Mouse (Mus musculus) MEL (cell line): ENCODE data around the gene Garnl3. TPM values are rescaled to one million over a fixed set of nuclear protein-coding genes. Genes with fewer than 3 reads are reported as not detected.

ENCODE experiments used
- DNase-seq: peaks from one replicate; pipeline ENCODE4 v3.0.0; 2011; ENCODE audit warnings: low read depth, low spot score
- H3K27ac ChIP-seq: 2 replicates; pipeline ENCODE4 v1.5.1; 2012; ENCODE audit warnings: low read depth, mild to moderate bottlenecking, control low read depth, low read length, moderate library complexity; ENCODE audit not compliant: control insufficient read depth
- H3K27me3 ChIP-seq, 2 experiments: fragments of 150-350 bp in 1 of 2; sonication (generic) in 1 of 2; 2 replicates each; pipeline ENCODE4 v1.6.1; 2012; ENCODE audit warnings: low read length in 2 of 2, mild to moderate bottlenecking in 2 of 2, improper control_type of control experiment in 1 of 2, moderate library complexity in 1 of 2; ENCODE audit not compliant: insufficient read depth in 2 of 2, control insufficient read depth in 1 of 2
- H3K36me3 ChIP-seq, 2 experiments: 2 replicates each; pipeline ENCODE4 v1.6.1; 2012 to 2014; ENCODE audit warnings: low read length in 2 of 2, improper control_type of control experiment in 1 of 2, inconsistent platforms in 1 of 2, mild to moderate bottlenecking in 1 of 2; ENCODE audit not compliant: insufficient read depth in 2 of 2, control insufficient read depth in 1 of 2
- H3K4me1 ChIP-seq, 2 experiments: fragments of 150-350 bp in 1 of 2; sonication (generic) in 1 of 2; 2 replicates each; pipeline ENCODE4 v1.6.1; 2012; ENCODE audit warnings: low read length in 2 of 2, improper control_type of control experiment in 1 of 2, mild to moderate bottlenecking in 1 of 2; ENCODE audit not compliant: insufficient read depth in 2 of 2, control insufficient read depth in 1 of 2
- H3K4me3 ChIP-seq, 2 experiments: fragments of 150-350 bp in 1 of 2; sonication (generic) in 1 of 2; 2 replicates each; pipeline ENCODE4 v1.5.1; 2012; ENCODE audit warnings: low read depth in 2 of 2, low read length in 2 of 2, mild to moderate bottlenecking in 2 of 2, moderate library complexity in 2 of 2, control low read depth in 1 of 2, improper control_type of control experiment in 1 of 2; ENCODE audit not compliant: control insufficient read depth in 1 of 2, insufficient read depth in 1 of 2
- H3K79me2 ChIP-seq: 2 replicates; pipeline ENCODE4 v1.6.1; 2012; ENCODE audit warnings: mild to moderate bottlenecking, low read length, moderate library complexity; ENCODE audit not compliant: control insufficient read depth, poor library complexity, insufficient read depth
- H3K9ac ChIP-seq: 2 replicates; pipeline ENCODE4 v1.6.1; 2012; ENCODE audit warnings: low read depth, mild to moderate bottlenecking, control low read depth, low read length, moderate library complexity; ENCODE audit not compliant: control insufficient read depth, poor library complexity, severe bottlenecking
- H3K9me3 ChIP-seq: fragments of 150-350 bp; sonication (generic); replicated peaks from 2 replicates; pipeline ENCODE4 v1.6.1; 2012; ENCODE audit warnings: mild to moderate bottlenecking, low read length, improper control_type of control experiment, moderate library complexity; ENCODE audit not compliant: insufficient read depth
- BHLHE40 ChIP-seq: IDR thresholded peaks from 2 replicates; pipeline ENCODE4 v1.6.1; 2012; ENCODE audit warnings: low read depth, mild to moderate bottlenecking, inconsistent platforms, low read length, improper control_type of control experiment, borderline replicate concordance
- CHD1 ChIP-seq: IDR thresholded peaks from 2 replicates; pipeline ENCODE4 v1.6.1; 2012; ENCODE audit warnings: low read depth, mild to moderate bottlenecking, inconsistent platforms, low read length, improper control_type of control experiment
- CHD2 ChIP-seq: IDR thresholded peaks from 2 replicates; pipeline ENCODE4 v1.6.1; 2011; ENCODE audit warnings: low read length, improper control_type of control experiment
- CTCF ChIP-seq, 3 experiments: IDR thresholded peaks in 2 of 3; conservative IDR thresholded peaks in 1 of 3; 2 replicates each; pipeline ENCODE4 v1.5.1; 2011 to 2012; ENCODE audit warnings: low read length in 3 of 3, low read depth in 2 of 3, mild to moderate bottlenecking in 2 of 3, improper control_type of control experiment in 1 of 3, inconsistent platforms in 1 of 3, mixed read lengths in 1 of 3, moderate library complexity in 1 of 3; ENCODE audit not compliant: control insufficient read depth in 1 of 3, insufficient read depth in 1 of 3, poor library complexity in 1 of 3, severe bottlenecking in 1 of 3
- E2F4 ChIP-seq: IDR thresholded peaks from 2 replicates; pipeline ENCODE4 v1.6.1; 2011; ENCODE audit warnings: low read depth, low read length, improper control_type of control experiment, borderline replicate concordance
- ELF1 ChIP-seq: IDR thresholded peaks from 2 replicates; pipeline ENCODE4 v1.6.1; 2014; ENCODE audit warnings: low read depth, mild to moderate bottlenecking, inconsistent platforms, low read length, improper control_type of control experiment, moderate library complexity
- EP300 ChIP-seq, 2 experiments: IDR thresholded peaks; 2 replicates each; pipeline ENCODE4 v1.6.1; 2011; ENCODE audit warnings: improper control_type of control experiment in 2 of 2, low read length in 2 of 2, low read depth in 1 of 2, mild to moderate bottlenecking in 1 of 2
- ETS1 ChIP-seq: IDR thresholded peaks from 2 replicates; pipeline ENCODE4 v1.6.1; 2012; ENCODE audit warnings: low read depth, mild to moderate bottlenecking, inconsistent platforms, low read length, improper control_type of control experiment, moderate library complexity
- GATA1 ChIP-seq: IDR thresholded peaks from 2 replicates; pipeline ENCODE4 v1.6.1; 2011; ENCODE audit warnings: low read depth, low read length, improper control_type of control experiment
- HCFC1 ChIP-seq: IDR thresholded peaks from 2 replicates; pipeline ENCODE4 v1.6.1; 2012; ENCODE audit warnings: low read depth, mild to moderate bottlenecking, inconsistent platforms, low read length, improper control_type of control experiment, moderate library complexity
- JUND ChIP-seq: IDR thresholded peaks from 2 replicates; pipeline ENCODE4 v1.6.1; 2011; ENCODE audit warnings: low read depth, mild to moderate bottlenecking, improper control_type of control experiment, low read length
- KAT2A ChIP-seq: conservative IDR thresholded peaks from 2 replicates; pipeline ENCODE4 v1.6.1; 2012; ENCODE audit warnings: low read depth, low read length, improper control_type of control experiment, inconsistent platforms
- MAFK ChIP-seq: IDR thresholded peaks from 2 replicates; pipeline ENCODE4 v1.6.1; 2011; ENCODE audit warnings: low read depth, mild to moderate bottlenecking, low read length, improper control_type of control experiment, borderline replicate concordance
- MAX ChIP-seq: IDR thresholded peaks from 2 replicates; pipeline ENCODE4 v1.6.1; 2011; ENCODE audit warnings: low read length, improper control_type of control experiment
- MEF2A ChIP-seq: IDR thresholded peaks from 2 replicates; pipeline ENCODE4 v1.6.1; 2014; ENCODE audit warnings: low read depth, mild to moderate bottlenecking, inconsistent platforms, low read length, improper control_type of control experiment; ENCODE audit not compliant: poor library complexity, insufficient replicate concordance, severe bottlenecking; ENCODE audit errors: extremely low read depth
- MXI1 ChIP-seq: IDR thresholded peaks from 2 replicates; pipeline ENCODE4 v1.6.1; 2011; ENCODE audit warnings: mild to moderate bottlenecking, low read depth, low read length, improper control_type of control experiment
- MYB ChIP-seq: IDR thresholded peaks from 2 replicates; pipeline ENCODE4 v1.6.1; 2011; ENCODE audit warnings: mild to moderate bottlenecking, low read depth, low read length, improper control_type of control experiment
- NELFE ChIP-seq: IDR thresholded peaks from 2 replicates; pipeline ENCODE4 v1.6.1; 2011; ENCODE audit warnings: low read depth, low read length, improper control_type of control experiment
- NRF1 ChIP-seq: IDR thresholded peaks from 2 replicates; pipeline ENCODE4 v1.6.1; 2014; ENCODE audit warnings: low read depth, mild to moderate bottlenecking, inconsistent platforms, low read length, improper control_type of control experiment, moderate library complexity; ENCODE audit not compliant: poor library complexity, insufficient read depth, severe bottlenecking
- POLR2A ChIP-seq, 2 experiments: IDR thresholded peaks; 2 replicates each; pipeline ENCODE4 v1.6.1; 2011 to 2012; ENCODE audit warnings: low read length in 2 of 2, mild to moderate bottlenecking in 2 of 2, control low read depth in 1 of 2, improper control_type of control experiment in 1 of 2, low read depth in 1 of 2, moderate library complexity in 1 of 2; ENCODE audit not compliant: control insufficient read depth in 1 of 2, insufficient read depth in 1 of 2, poor library complexity in 1 of 2
- POLR2AphosphoS5 ChIP-seq: IDR thresholded peaks from 2 replicates; pipeline ENCODE4 v1.6.1; 2012; ENCODE audit warnings: low read depth, borderline replicate concordance, mild to moderate bottlenecking, inconsistent platforms, low read length, moderate library complexity, mixed read lengths
- RCOR1 ChIP-seq: IDR thresholded peaks from 2 replicates; pipeline ENCODE4 v1.6.1; 2012; ENCODE audit warnings: low read depth, mild to moderate bottlenecking, inconsistent platforms, low read length, improper control_type of control experiment
- SMC3 ChIP-seq: IDR thresholded peaks from 2 replicates; pipeline ENCODE4 v1.6.1; 2011; ENCODE audit warnings: low read depth, low read length, improper control_type of control experiment
- TAL1 ChIP-seq: IDR thresholded peaks from 2 replicates; pipeline ENCODE4 v1.6.1; 2012; ENCODE audit warnings: mild to moderate bottlenecking, inconsistent platforms, low read length, moderate library complexity, mixed read lengths
- UBTF ChIP-seq: IDR thresholded peaks from 2 replicates; pipeline ENCODE4 v1.6.1; 2012; ENCODE audit warnings: low read depth, mild to moderate bottlenecking, inconsistent platforms, low read length, improper control_type of control experiment, moderate library complexity, borderline replicate concordance; ENCODE audit not compliant: insufficient read depth
- USF1 ChIP-seq: IDR thresholded peaks from 2 replicates; pipeline ENCODE4 v1.6.1; 2014; ENCODE audit warnings: low read depth, mild to moderate bottlenecking, inconsistent platforms, low read length, improper control_type of control experiment, moderate library complexity
- ZC3H11A ChIP-seq: IDR thresholded peaks from 2 replicates; pipeline ENCODE4 v1.6.1; 2012; ENCODE audit warnings: low read depth, mild to moderate bottlenecking, inconsistent platforms, low read length, improper control_type of control experiment
- ZKSCAN1 ChIP-seq: IDR thresholded peaks from 2 replicates; pipeline ENCODE4 v1.6.1; 2012; ENCODE audit warnings: low read depth, mild to moderate bottlenecking, inconsistent platforms, low read length, improper control_type of control experiment, moderate library complexity
- ZNF384 ChIP-seq: IDR thresholded peaks from 2 replicates; pipeline ENCODE4 v1.6.1; 2012; ENCODE audit warnings: low read depth, mild to moderate bottlenecking, inconsistent platforms, low read length, improper control_type of control experiment
- polyA plus RNA-seq, 2 experiments: library from polyadenylated mRNA; stranded (reverse) in 1 of 2; unstranded in 1 of 2; fragments of >175 nt in 1 of 2; fragments of >200 nt in 1 of 2; gene quantifications; 2 replicates each; pipeline versions ENCODE4 v1.2.1 to v1.2.4; 2012; ENCODE audit warnings: low replicate concordance in 2 of 2, low read depth in 1 of 2; ENCODE audit not compliant: insufficient read length in 2 of 2, insufficient read depth in 1 of 2, missing spikeins in 1 of 2
- total RNA-seq: library from RNA; depleted of rRNA; stranded (reverse); fragments of 300-350 nt; gene quantifications from 2 replicates; pipeline ENCODE4 v1.2.3, GENCODE M21; 2012

Garnl3 gene
- total and polyA plus RNA-seq, 3 experiments, result 1.5 to 2.3 TPM; not detected in 1

- Histone ChIP-seq H3K4me3 (no peak overlapping the region), H3K36me3 (peaks cover 0 to 27% of the 10 kb centered on the region in 2 experiments; a peak in 2 of 4 replicates), H3K79me2 (peaks cover 6% of the 10 kb centered on the region), H3K9me3 (no peaks in the 10 kb centered on the region), H3K27ac (no peak overlapping the region; the same call in 1 of the 2 replicates), H3K4me1 (peaks cover 25 to 27% of the 10 kb centered on the region in 2 experiments), H3K27me3 (no peaks in the 10 kb centered on the region; a peak in 1 of 4 replicates), H3K9ac (no peak overlapping the region)
- DNase-seq, result no peak
- TF ChIP-seq UBTF (no peak), ZKSCAN1 (no peak), ZNF384 (no peak), NELFE (no peak), MXI1 (no peak), CTCF (IDR thresholded peaks at IDR 0.05 in 2 of 3, conservative IDR thresholded peaks at IDR 0.05 in 1 of 3; ENCODE audit: control insufficient read depth in 1 of 3, insufficient read depth in 1 of 3, low read depth in 2 of 3, low read length in 3 of 3, poor library complexity in 1 of 3, severe bottlenecking in 1 of 3) (no peak), NRF1 (no peak), JUND (no peak), E2F4 (no peak), MAX (no peak), POLR2A (IDR thresholded peaks at IDR 0.05; ENCODE audit: control insufficient read depth in 1 of 2, insufficient read depth in 1 of 2, low read depth in 1 of 2, low read length in 2 of 2, poor library complexity in 1 of 2) (no peak), ELF1 (no peak)
These were observed 151.8 kb downstream of the Garnl3 start for GRCm38 (mm10) chr2:32979675-32980074.

DNA sequence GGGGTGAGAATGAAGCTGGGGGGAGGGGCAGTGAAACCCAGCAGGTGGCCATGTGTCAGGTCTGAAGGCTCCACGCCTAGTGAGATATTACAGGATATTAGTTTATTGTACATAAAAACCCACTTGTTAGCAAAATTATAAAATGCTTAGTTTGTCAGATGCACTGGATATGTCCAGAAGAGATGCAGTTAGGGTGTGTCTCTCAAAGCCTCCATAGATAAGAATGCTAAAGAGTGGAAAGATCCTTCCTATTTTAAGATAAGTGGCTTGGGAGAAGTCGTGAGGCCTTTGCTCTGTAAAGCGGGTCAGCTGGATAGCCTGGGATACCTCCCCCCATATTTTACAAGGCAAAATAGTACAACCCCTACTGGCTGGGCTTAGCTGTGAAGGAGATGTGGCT is 152.8 kb downstream of the Garnl3 start:
- Histone ChIP-seq H3K27ac (peak overlapping the region; percentile 73), H3K9me3 (no peaks in the 10 kb centered on the region), H3K36me3 (peaks cover 0 to 27% of the 10 kb centered on the region in 2 experiments; a peak in 2 of 4 replicates), H3K27me3 (no peaks in the 10 kb centered on the region), H3K4me3 (peak overlapping the region; percentile 16 to 26; a peak in 2 of 4 replicates), H3K79me2 (peaks cover 6% of the 10 kb centered on the region), H3K4me1 (peaks cover 25 to 27% of the 10 kb centered on the region in 2 experiments), H3K9ac (peak overlapping the region; percentile 30)
- DNase-seq, result peak; percentile 49
- peak; percentile 71 to 76; a peak in 3 of 4 replicates for TF ChIP-seq EP300 (IDR thresholded peaks at IDR 0.05; ENCODE audit: low read depth in 1 of 2, low read length in 2 of 2)
- no peak for TF ChIP-seq MEF2A
- peak; percentile 59 for TF ChIP-seq ETS1
- no peak for TF ChIP-seq USF1
- peak; percentile 50; the same call in 1 of the 2 replicates for TF ChIP-seq RCOR1
- no peak for TF ChIP-seq UBTF
- TF ChIP-seq POLR2A (IDR thresholded peaks at IDR 0.05; ENCODE audit: control insufficient read depth in 1 of 2, insufficient read depth in 1 of 2, low read depth in 1 of 2, low read length in 2 of 2, poor library complexity in 1 of 2), result no peak
- no peak for TF ChIP-seq CHD2
- no peak for TF ChIP-seq KAT2A
- TF ChIP-seq TAL1, result no peak
- TF ChIP-seq ZKSCAN1, result no peak
- no peak for TF ChIP-seq ZNF384
- TF ChIP-seq MYB, result peak; percentile 42; the same call in 1 of the 2 replicates
- 0 out of 2 replicates have a peak, but pooled peaks have one; percentile 39 for TF ChIP-seq MAFK
- TF ChIP-seq SMC3, result no peak
- TF ChIP-seq BHLHE40, result 0 out of 2 replicates have a peak, but pooled peaks have one; percentile 24
- no peak for TF ChIP-seq CTCF (IDR thresholded peaks at IDR 0.05 in 2 of 3, conservative IDR thresholded peaks at IDR 0.05 in 1 of 3; ENCODE audit: control insufficient read depth in 1 of 3, insufficient read depth in 1 of 3, low read depth in 2 of 3, low read length in 3 of 3, poor library complexity in 1 of 3, severe bottlenecking in 1 of 3)
- TF ChIP-seq POLR2AphosphoS5, result no peak
- TF ChIP-seq HCFC1, result no peak
- TF ChIP-seq MXI1, result peak; percentile 41; the same call in 1 of the 2 replicates
- peak; percentile 85 for TF ChIP-seq GATA1
- TF ChIP-seq NRF1, result no peak
- TF ChIP-seq ZC3H11A, result no peak
- TF ChIP-seq CHD1, result no peak
